24 mouse cellular contexts compared by ENCODE assay signal in genomic region chr11:109715311-109715781, GRCm38 (mm10). TPM values are rescaled to one million over a fixed set of nuclear protein-coding genes. Genes with fewer than 3 reads are reported as not detected.
DNase-seq lines count a peak whose midpoint lies in the region; ATAC-seq lines count a peak whose summit lies in the region.
"Had no signal": no experiment of that assay in that cellular context is flagged by ENCODE, and none has a peak within 500 bp of the region (broad histone marks: within the 10 kb centered on the region; RNA-seq: fewer than 3 reads in every experiment).

No protein-coding gene starts in this region.

- H3K27me3 ChIP-seq in forebrain, embryonic 10.5 days (ENCODE audit: poor library complexity, severe bottlenecking), result peaks cover 17% of the 10 kb centered on the region
- no peaks in the 10 kb centered on the region for H3K27me3 ChIP-seq in forebrain, embryonic 13.5 days
- H3K27me3 ChIP-seq in embryonic facial prominence, embryonic 15.5 days, result no peaks in the 10 kb centered on the region
- peaks cover 10% of the 10 kb centered on the region for H3K27me3 ChIP-seq in limb, embryonic 13.5 days
- H3K27me3 ChIP-seq in liver, embryonic 11.5 days (replicated peaks; ENCODE audit: control insufficient read depth, insufficient read depth, low read length), result peaks cover 2% of the 10 kb centered on the region; the same call in 1 of the 2 replicates
- H3K27me3 ChIP-seq: CH12.LX; forebrain, embryonic 15.5 days; stomach, embryonic 15.5 days had no signal

- no peak overlapping the region for H3K4me2 ChIP-seq in forebrain, embryonic 13.5 days
- H3K4me2 ChIP-seq in embryonic facial prominence, embryonic 15.5 days (replicated peaks), result no peak overlapping the region
- H3K4me2 ChIP-seq in limb, embryonic 13.5 days (replicated peaks), result peak overlapping the region; percentile 36
- H3K4me2 ChIP-seq in liver, embryonic 11.5 days, result no peak overlapping the region
- H3K4me2 ChIP-seq: forebrain, embryonic 15.5 days; heart, embryonic 12.5 days; hindbrain, embryonic 13.5 days; stomach, embryonic 15.5 days had no signal

- H3K4me1 ChIP-seq in forebrain, embryonic 10.5 days, result peaks cover 32% of the 10 kb centered on the region
- peaks cover 6% of the 10 kb centered on the region; the same call in 1 of the 2 replicates for H3K4me1 ChIP-seq in forebrain, embryonic 13.5 days
- peaks cover 23% of the 10 kb centered on the region for H3K4me1 ChIP-seq in embryonic facial prominence, embryonic 15.5 days
- peaks cover 44% of the 10 kb centered on the region for H3K4me1 ChIP-seq in limb, embryonic 13.5 days
- H3K4me1 ChIP-seq in liver, embryonic 11.5 days (replicated peaks; ENCODE audit: control insufficient read depth, insufficient read depth, low read length), result no peaks in the 10 kb centered on the region
- H3K4me1 ChIP-seq: heart, embryonic 12.5 days; stomach, embryonic 15.5 days had no signal

- no peak overlapping the region for H3K9ac ChIP-seq in forebrain, embryonic 13.5 days
- H3K9ac ChIP-seq in embryonic facial prominence, embryonic 15.5 days, result no peak overlapping the region
- H3K9ac ChIP-seq in limb, embryonic 13.5 days, result no peak overlapping the region
- H3K9ac ChIP-seq in liver, embryonic 11.5 days (ENCODE audit: low read depth, low read length), result no peak overlapping the region
- H3K9ac ChIP-seq: forebrain, embryonic 15.5 days; heart, embryonic 12.5 days; hindbrain, embryonic 13.5 days; stomach, embryonic 15.5 days had no signal

- WGBS in forebrain, embryonic 10.5 days, result 75% methylated on average over 12 of the region's 12 CpGs
- WGBS in forebrain, embryonic 13.5 days, result 93% methylated on average over 12 of the region's 12 CpGs
- WGBS in embryonic facial prominence, embryonic 15.5 days, result 26% methylated on average over 12 of the region's 12 CpGs
- 21% methylated on average over 12 of the region's 12 CpGs for WGBS in limb, embryonic 13.5 days
- 84% methylated on average over 12 of the region's 12 CpGs for WGBS in liver, embryonic 11.5 days

- H3K4me3 ChIP-seq in forebrain, embryonic 10.5 days, result no peak overlapping the region
- H3K4me3 ChIP-seq in forebrain, embryonic 13.5 days, result no peak overlapping the region
- H3K4me3 ChIP-seq in embryonic facial prominence, embryonic 15.5 days (replicated peaks), result no peak overlapping the region
- H3K4me3 ChIP-seq in limb, embryonic 13.5 days, result no peak overlapping the region
- no peak overlapping the region for H3K4me3 ChIP-seq in liver, embryonic 11.5 days (ENCODE audit: low read depth, low read length)
- H3K4me3 ChIP-seq: erythroblast, embryonic 14.5 days; forebrain, embryonic 15.5 days; heart, embryonic 12.5 days; hindbrain, embryonic 13.5 days; midbrain, embryonic 10.5 days; stomach, embryonic 15.5 days had no signal

- no peaks in the 10 kb centered on the region for H3K36me3 ChIP-seq in forebrain, embryonic 10.5 days (replicated peaks)
- no peaks in the 10 kb centered on the region for H3K36me3 ChIP-seq in forebrain, embryonic 13.5 days (ENCODE audit: poor library complexity, severe bottlenecking)
- H3K36me3 ChIP-seq in embryonic facial prominence, embryonic 15.5 days, result no peaks in the 10 kb centered on the region
- no peaks in the 10 kb centered on the region for H3K36me3 ChIP-seq in limb, embryonic 13.5 days
- H3K36me3 ChIP-seq in liver, embryonic 11.5 days (ENCODE audit: control insufficient read depth, insufficient read depth, low read length), result no peaks in the 10 kb centered on the region
- H3K36me3 ChIP-seq: forebrain, embryonic 15.5 days; heart, embryonic 12.5 days; hindbrain, embryonic 13.5 days; midbrain, embryonic 10.5 days; stomach, embryonic 15.5 days had no signal

- H3K9me3 ChIP-seq in forebrain, embryonic 10.5 days, result no peaks in the 10 kb centered on the region
- H3K9me3 ChIP-seq in forebrain, embryonic 13.5 days (replicated peaks), result no peaks in the 10 kb centered on the region
- H3K9me3 ChIP-seq in embryonic facial prominence, embryonic 15.5 days (replicated peaks), result no peaks in the 10 kb centered on the region
- H3K9me3 ChIP-seq in limb, embryonic 13.5 days, result no peaks in the 10 kb centered on the region
- H3K9me3 ChIP-seq in liver, embryonic 11.5 days (ENCODE audit: control insufficient read depth, low read length), result no peaks in the 10 kb centered on the region
- H3K9me3 ChIP-seq: forebrain, embryonic 15.5 days; heart, embryonic 12.5 days; hindbrain, embryonic 13.5 days; midbrain, embryonic 10.5 days; stomach, embryonic 15.5 days had no signal

- ATAC-seq in forebrain, embryonic 13.5 days, result no peak
- ATAC-seq in embryonic facial prominence, embryonic 15.5 days (ENCODE audit: insufficient number of reproducible peaks, low FRiP score, low TSS enrichment, low read depth), result no peak
- ATAC-seq in limb, embryonic 13.5 days (ENCODE audit: low FRiP score, low read depth), result peak; percentile 57
- ATAC-seq in liver, embryonic 11.5 days (replicated peaks; ENCODE audit: low FRiP score), result no peak
- ATAC-seq in CD4-positive, CD25-positive, alpha-beta regulatory T cell, adult 4 months, result no peak
- ATAC-seq: forebrain, embryonic 15.5 days had no signal

- peak; percentile 26 for DNase-seq in forebrain, embryonic 10.5 days (ENCODE audit: extremely low spot score, low spot score)
- DNase-seq in embryo, embryonic 10.5 days (ENCODE audit: low spot score), result peak; percentile 58
- DNase-seq in liver, embryonic 11.5 days (ENCODE audit: low spot score), result no peak
- DNase-seq in urinary bladder, adult 2 months (ENCODE audit: low spot score), result no peak
- DNase-seq: adrenal gland, postnatal 25 days; cerebellum, adult 11 months; heart, postnatal 14 days; kidney, adult 8-10 months; kidney, postnatal 14 days; lung, adult 18-20 months; lung, postnatal 14 days; right cerebral cortex, postnatal 25 days; thymus, adult 18-20 months had no signal

- no peak overlapping the region for H3K27ac ChIP-seq in forebrain, embryonic 10.5 days
- no peak overlapping the region for H3K27ac ChIP-seq in forebrain, embryonic 13.5 days
- 0 out of 2 replicates have a peak overlapping the region, but pooled peaks have one; percentile 8 for H3K27ac ChIP-seq in embryonic facial prominence, embryonic 15.5 days (replicated peaks)
- H3K27ac ChIP-seq in limb, embryonic 13.5 days, result peak overlapping the region; percentile 52; the same call in 1 of the 2 replicates
- H3K27ac ChIP-seq in liver, embryonic 11.5 days (ENCODE audit: low read depth, low read length), result no peak overlapping the region
- H3K27ac ChIP-seq: forebrain, embryonic 15.5 days; hindbrain, embryonic 13.5 days; midbrain, embryonic 10.5 days; stomach, embryonic 15.5 days had no signal

RNA-seq across cellular contexts. Expression of gene Fam20a, which starts 6.7 kb away (rescaled TPM):
- 1.2 and 2.0 TPM in 2 replicates for polyA plus RNA-seq in forebrain, embryonic 10.5 days (2016; fragmentation: Nextera tagmentation; extraction: Ambion mirVana)
- 1.1 and 1.8 TPM in 2 replicates for polyA plus RNA-seq in forebrain, embryonic 13.5 days (2015; fragmentation: Nextera tagmentation; extraction: Ambion mirVana)
- polyA plus RNA-seq in embryonic facial prominence, embryonic 15.5 days (2015; fragmentation: Nextera tagmentation; extraction: Ambion mirVana), result 6.8 and 7.6 TPM in 2 replicates
- 3.1 and 3.3 TPM in 2 replicates for polyA plus RNA-seq in limb, embryonic 13.5 days (2015; fragmentation: Nextera tagmentation; extraction: Ambion mirVana)
- 7.8 and 8.7 TPM in 2 replicates for polyA plus RNA-seq in liver, embryonic 11.5 days (2014; fragmentation: Nextera tagmentation; extraction: Ambion mirVana)
- polyA plus RNA-seq in urinary bladder, adult 2 months (2012; rRNA removed), result 10.6 and 11.8 TPM in 2 replicates
- 1 to 10 TPM in 1 of 2 experiments, under 1 TPM in 1; 0.91 to 1.7 TPM for polyA plus RNA-seq in CD4-positive, CD25-positive, alpha-beta regulatory T cell, adult 4 months (2017; shearing (Covaris generic))
- polyA plus RNA-seq: erythroblast, embryonic 14.5 days had no signal

Comparison
In these comparisons a context has a peak if more than half of its experiments do, and no peak if none do; other contexts are left out.
1. DNase-seq: peak in forebrain, embryonic 10.5 days (single experiment) and embryo, embryonic 10.5 days (single experiment); none in liver, embryonic 11.5 days (single experiment) and urinary bladder, adult 2 months (single experiment).
2. H3K27ac ChIP-seq: peak in embryonic facial prominence, embryonic 15.5 days (single experiment) and limb, embryonic 13.5 days (single experiment); none in forebrain, embryonic 10.5 days (single experiment), forebrain, embryonic 13.5 days (single experiment) and liver, embryonic 11.5 days (single experiment).